In genomic region chr2:169958736-169959573, GRCm38 (mm10) we compare ENCODE assay signal across 11 mouse cellular contexts.
A peak's percentile ranks its signal among the peaks of the same experiment; 100 is the strongest.
DNase-seq lines count a peak whose midpoint lies in the region; ATAC-seq lines count a peak whose summit lies in the region.
"Had no signal": no experiment of that assay in that cellular context is flagged by ENCODE, and none has a peak within 500 bp of the region (broad histone marks: within the 10 kb centered on the region; RNA-seq: fewer than 3 reads in every experiment).

No protein-coding gene starts in this region.

- H3K4me3 ChIP-seq in hindbrain, embryonic 14.5 days (replicated peaks; ENCODE audit: low read length), result no peak overlapping the region
- H3K4me3 ChIP-seq in hindbrain, embryonic 12.5 days, result no peak overlapping the region
- H3K4me3 ChIP-seq: erythroblast, embryonic 14.5 days; limb, embryonic 15.5 days had no signal

- no peak overlapping the region for H3K4me2 ChIP-seq in hindbrain, embryonic 14.5 days (replicated peaks)
- no peak overlapping the region for H3K4me2 ChIP-seq in hindbrain, embryonic 12.5 days (replicated peaks)
- H3K4me2 ChIP-seq: limb, embryonic 15.5 days had no signal

- no peak overlapping the region for H3K27ac ChIP-seq in hindbrain, embryonic 14.5 days
- H3K27ac ChIP-seq in hindbrain, embryonic 12.5 days, result no peak overlapping the region
- H3K27ac ChIP-seq: limb, embryonic 15.5 days had no signal

- ATAC-seq in hindbrain, embryonic 14.5 days (ENCODE audit: low FRiP score), result no peak
- no peak for ATAC-seq in hindbrain, embryonic 12.5 days (ENCODE audit: low FRiP score)

- no peak overlapping the region for H3K9ac ChIP-seq in hindbrain, embryonic 14.5 days
- H3K9ac ChIP-seq in hindbrain, embryonic 12.5 days, result no peak overlapping the region
- H3K9ac ChIP-seq: limb, embryonic 15.5 days had no signal

- no peaks in the 10 kb centered on the region for H3K27me3 ChIP-seq in hindbrain, embryonic 14.5 days (ENCODE audit: control insufficient read depth, insufficient read depth, low read length)
- peaks cover 3% of the 10 kb centered on the region; the same call in 1 of the 2 replicates for H3K27me3 ChIP-seq in hindbrain, embryonic 12.5 days
- H3K27me3 ChIP-seq: limb, embryonic 15.5 days had no signal

- peaks cover 24% of the 10 kb centered on the region for H3K4me1 ChIP-seq in hindbrain, embryonic 14.5 days (replicated peaks; ENCODE audit: control insufficient read depth, insufficient read depth, low read length)
- H3K4me1 ChIP-seq in hindbrain, embryonic 12.5 days, result peaks cover 24% of the 10 kb centered on the region

- WGBS in hindbrain, embryonic 14.5 days, result 31% methylated on average over 17 of the region's 17 CpGs
- 33% methylated on average over 17 of the region's 17 CpGs for WGBS in hindbrain, embryonic 12.5 days

- H3K36me3 ChIP-seq in hindbrain, embryonic 14.5 days (replicated peaks; ENCODE audit: control insufficient read depth, insufficient read depth), result no peaks in the 10 kb centered on the region
- H3K36me3 ChIP-seq in hindbrain, embryonic 12.5 days, result no peaks in the 10 kb centered on the region
- H3K36me3 ChIP-seq: limb, embryonic 15.5 days had no signal

- no peaks in the 10 kb centered on the region for H3K9me3 ChIP-seq in hindbrain, embryonic 14.5 days (ENCODE audit: control insufficient read depth, low read length)
- no peaks in the 10 kb centered on the region for H3K9me3 ChIP-seq in hindbrain, embryonic 12.5 days (replicated peaks)
- H3K9me3 ChIP-seq: limb, embryonic 15.5 days had no signal

- peak; percentile 44 for DNase-seq in hindbrain, embryonic 14.5 days (ENCODE audit: low spot score)
- DNase-seq in thymus, postnatal 0 days (ENCODE audit: low spot score), result peak; percentile 20
- no peak for DNase-seq in thymus, adult 18-20 months
- peak; percentile 41 for DNase-seq in embryo, embryonic 11 days
- peak; percentile 51 for DNase-seq in retina, embryonic 14.5 days (ENCODE audit: low spot score)
- no peak for DNase-seq in urinary bladder, postnatal 36 days (ENCODE audit: low spot score in 2 of 2)
- no peak for DNase-seq in frontal cortex, adult 2 months (ENCODE audit: extremely low spot score in 1 of 2, low spot score in 1 of 2)
- DNase-seq: right cerebral cortex, postnatal 4 days had no signal

Comparison
In these comparisons a context has a peak if more than half of its experiments do, and no peak if none do; other contexts are left out.
1. DNase-seq: peak in hindbrain, embryonic 14.5 days (single experiment), thymus, postnatal 0 days (single experiment), embryo, embryonic 11 days (single experiment) and retina, embryonic 14.5 days (single experiment); none in thymus, adult 18-20 months (0 of 2), urinary bladder, postnatal 36 days (0 of 2) and frontal cortex, adult 2 months (0 of 2).